Mouse (Mus musculus): ENCODE data around the gene Por. TPM values are rescaled to one million over a fixed set of nuclear protein-coding genes. Genes with fewer than 3 reads are reported as not detected.

The Por gene
- polyA plus RNA-seq, 1 experiment from 2014 or later: 86.0 TPM

DNA sequence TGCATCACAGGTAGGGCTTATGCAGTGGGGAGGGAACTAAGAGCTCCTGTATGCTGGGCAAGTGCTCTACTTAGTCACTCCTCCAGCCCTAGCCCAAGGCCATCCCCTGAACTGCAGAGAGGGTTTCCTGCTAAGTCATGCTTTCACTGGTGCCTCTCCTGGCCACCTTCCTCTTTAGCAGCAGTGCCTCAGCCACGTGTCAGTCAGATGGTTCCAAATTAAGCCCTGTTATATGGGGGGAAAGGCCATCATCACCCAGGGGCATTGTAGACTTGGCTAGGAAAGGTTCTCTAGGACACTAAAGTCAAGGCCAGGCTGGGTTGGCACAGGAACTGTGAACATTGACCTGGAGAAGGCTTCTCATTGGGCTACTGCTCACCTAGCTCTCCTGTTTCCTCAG, 38.0 kb downstream of the Por start:
- 71% methylated on average over 1 of the region's 1 CpGs for WGBS
- Histone ChIP-seq H3K27me3 (replicated peaks) (no peaks in the 10 kb centered on the region), H3K4me1 (replicated peaks) (0 out of 2 replicates have a peak, but pooled peaks cover 5% of the 10 kb centered on the region), H3K36me3 (no peaks in the 10 kb centered on the region), H3K4me2 (replicated peaks) (no peak overlapping the region), H3K27ac (no peak overlapping the region), H3K4me3 (replicated peaks) (no peak overlapping the region), H3K9me3 (no peaks in the 10 kb centered on the region), H3K9ac (no peak overlapping the region)
- no peak for ATAC-seq

GRCm38 (mm10) chr5:135709716-135710115, 39.9 kb downstream of the Por start:
- no peak overlapping the region for H3K9ac ChIP-seq

GRCm38 (mm10) chr5:135710599-135711214, 40.9 kb downstream of the Por start:
- no peaks in the 10 kb centered on the region for H3K36me3 ChIP-seq
- no peaks in the 10 kb centered on the region for H3K9me3 ChIP-seq
- ATAC-seq: no peak
- H3K4me3 ChIP-seq (replicated peaks): no peak overlapping the region
- no peaks in the 10 kb centered on the region for H3K27me3 ChIP-seq (replicated peaks)
- H3K27ac ChIP-seq: no peak overlapping the region
- 74% methylated on average over 7 of the region's 7 CpGs for WGBS
- H3K9ac ChIP-seq: no peak overlapping the region
- peaks cover 9% of the 10 kb centered on the region for H3K4me1 ChIP-seq (replicated peaks)
- no peak overlapping the region for H3K4me2 ChIP-seq (replicated peaks)

More at GRCm38 (mm10) chr5:135709716-135710115, 39.9 kb downstream of the Por start:
- H3K36me3 ChIP-seq: no peaks in the 10 kb centered on the region
- H3K4me2 ChIP-seq (replicated peaks): no peak overlapping the region
- H3K4me1 ChIP-seq (replicated peaks): peaks cover 9% of the 10 kb centered on the region
- H3K9me3 ChIP-seq: no peaks in the 10 kb centered on the region
- H3K4me3 ChIP-seq (replicated peaks): no peak overlapping the region
- H3K27me3 ChIP-seq (replicated peaks): no peaks in the 10 kb centered on the region
- no peak for ATAC-seq
- no peak overlapping the region for H3K27ac ChIP-seq
- 91% methylated on average over 5 of the region's 5 CpGs for WGBS

- Histone ChIP-seq H3K36me3 (0 out of 2 replicates have a peak, but pooled peaks cover 7% of the 10 kb centered on the region), H3K4me3 (replicated peaks) (no peak overlapping the region), H3K9me3 (no peaks in the 10 kb centered on the region), H3K4me2 (replicated peaks) (no peak overlapping the region), H3K27ac (no peak overlapping the region), H3K4me1 (replicated peaks) (peaks cover 9% of the 10 kb centered on the region), H3K27me3 (replicated peaks) (no peaks in the 10 kb centered on the region), H3K9ac (no peak overlapping the region)
- 89% methylated on average over 13 of the region's 13 CpGs for WGBS
- ATAC-seq: no peak
Measured at GRCm38 (mm10) chr5:135711582-135712355, 41.9 kb downstream of the Por start.

- Histone ChIP-seq H3K9me3 (no peaks in the 10 kb centered on the region), H3K4me3 (replicated peaks) (no peak overlapping the region), H3K9ac (no peak overlapping the region), H3K4me2 (replicated peaks) (no peak overlapping the region), H3K27ac (no peak overlapping the region), H3K36me3 (0 out of 2 replicates have a peak, but pooled peaks cover 14% of the 10 kb centered on the region), H3K27me3 (replicated peaks) (no peaks in the 10 kb centered on the region), H3K4me1 (replicated peaks) (peaks cover 9% of the 10 kb centered on the region)
- ATAC-seq: no peak
- 56% methylated on average over 4 of the region's 4 CpGs for WGBS
Measured at GRCm38 (mm10) chr5:135712803-135713202, 43.0 kb downstream of the Por start.

- H3K4me3 ChIP-seq (replicated peaks): no peak overlapping the region
- peak; percentile 75; the same call in 1 of the 2 replicates for ATAC-seq
- no peak overlapping the region for H3K27ac ChIP-seq
- no peak overlapping the region for H3K4me2 ChIP-seq (replicated peaks)
- no peak overlapping the region for H3K9ac ChIP-seq
- WGBS: 61% methylated on average over 16 of the region's 16 CpGs
- no peaks in the 10 kb centered on the region for H3K9me3 ChIP-seq
- H3K36me3 ChIP-seq: 0 out of 2 replicates have a peak, but pooled peaks cover 14% of the 10 kb centered on the region
- H3K4me1 ChIP-seq (replicated peaks): peaks cover 9% of the 10 kb centered on the region
- H3K27me3 ChIP-seq (replicated peaks): no peaks in the 10 kb centered on the region
Measured at GRCm38 (mm10) chr5:135713441-135714218, 43.8 kb downstream of the Por start.

DNA sequence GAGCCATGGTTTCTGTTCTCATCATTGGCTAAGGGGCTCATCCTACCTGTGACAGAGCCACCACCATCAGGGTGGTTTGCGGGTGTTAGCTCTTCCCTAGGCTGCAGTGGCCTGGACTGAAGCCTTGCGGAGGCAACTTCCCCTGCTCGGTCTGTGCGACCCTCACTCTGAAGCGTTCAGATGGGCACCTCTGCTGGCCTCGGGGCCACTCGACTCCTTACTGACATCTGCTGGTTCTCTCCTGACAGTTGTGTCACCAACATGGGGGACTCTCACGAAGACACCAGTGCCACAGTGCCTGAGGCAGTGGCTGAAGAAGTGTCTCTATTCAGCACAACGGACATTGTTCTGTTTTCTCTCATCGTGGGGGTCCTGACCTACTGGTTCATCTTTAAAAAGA, 45.8 kb downstream of the Por start:
- Histone ChIP-seq H3K4me3 (replicated peaks) (no peak overlapping the region), H3K9ac (no peak overlapping the region), H3K4me1 (replicated peaks) (peaks cover 9% of the 10 kb centered on the region), H3K4me2 (replicated peaks) (no peak overlapping the region), H3K27ac (no peak overlapping the region), H3K9me3 (no peaks in the 10 kb centered on the region), H3K27me3 (replicated peaks) (no peaks in the 10 kb centered on the region), H3K36me3 (0 out of 2 replicates have a peak, but pooled peaks cover 18% of the 10 kb centered on the region)
- no peak for ATAC-seq
- WGBS: 62% methylated on average over 10 of the region's 10 CpGs

DNA sequence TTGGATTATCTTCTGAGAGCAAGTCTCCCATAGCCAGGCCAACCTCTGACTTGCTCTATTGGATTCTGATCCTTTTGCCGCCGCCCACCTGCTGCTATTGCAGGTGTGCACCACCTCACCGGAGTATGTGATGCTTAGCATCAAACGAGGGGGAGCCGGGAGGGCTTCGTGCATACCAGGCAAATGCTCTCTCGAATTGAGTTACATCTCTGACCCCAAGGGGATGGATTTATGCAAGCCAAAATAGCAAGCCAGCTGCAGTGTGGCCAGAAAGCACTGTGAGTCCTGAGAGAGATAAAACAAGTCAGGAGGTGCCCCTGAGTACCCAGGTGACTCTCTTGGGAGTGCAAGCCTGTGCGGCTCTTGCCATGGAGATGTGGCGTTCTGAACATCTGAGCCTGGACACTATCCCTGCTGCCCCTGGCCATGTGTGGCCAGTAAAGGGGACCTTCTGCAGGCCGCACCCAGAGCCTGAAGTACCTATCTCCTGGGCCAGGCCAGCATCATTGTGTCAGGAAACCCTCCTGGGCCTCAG, 49.8 kb downstream of the Por start:
- 0 out of 2 replicates have a peak, but pooled peaks cover 18% of the 10 kb centered on the region for H3K36me3 ChIP-seq
- H3K27me3 ChIP-seq (replicated peaks): no peaks in the 10 kb centered on the region
- no peaks in the 10 kb centered on the region for H3K9me3 ChIP-seq
- WGBS: 88% methylated on average over 10 of the region's 10 CpGs
- H3K9ac ChIP-seq: no peak overlapping the region
- no peak for ATAC-seq
- peaks cover 6% of the 10 kb centered on the region for H3K4me1 ChIP-seq (replicated peaks)
- H3K4me3 ChIP-seq (replicated peaks): no peak overlapping the region
- H3K27ac ChIP-seq: no peak overlapping the region
- H3K4me2 ChIP-seq (replicated peaks): no peak overlapping the region

DNA sequence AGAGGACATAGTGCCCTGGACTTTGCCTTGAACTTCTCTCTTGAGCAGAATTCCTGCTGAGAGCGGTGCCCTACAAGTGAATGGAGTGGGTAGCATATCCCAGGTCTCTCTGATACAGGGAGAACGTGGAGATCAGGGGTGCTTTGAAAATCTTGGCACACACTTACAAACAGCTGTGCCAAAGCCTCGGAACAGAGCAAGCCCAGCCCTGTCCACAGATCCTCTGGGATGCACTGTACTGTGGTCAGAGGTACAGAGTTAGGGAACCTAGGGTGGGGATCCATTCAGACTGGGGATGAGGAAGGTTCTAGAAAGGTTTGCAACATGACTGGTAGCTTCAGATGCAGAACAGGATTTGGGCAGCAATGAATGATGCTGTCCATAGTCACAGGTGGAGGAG, 50.3 kb downstream of the Por start:
- Histone ChIP-seq H3K4me3 (replicated peaks) (no peak overlapping the region), H3K27ac (no peak overlapping the region), H3K9me3 (no peaks in the 10 kb centered on the region), H3K4me2 (replicated peaks) (no peak overlapping the region), H3K36me3 (0 out of 2 replicates have a peak, but pooled peaks cover 18% of the 10 kb centered on the region), H3K4me1 (replicated peaks) (peaks cover 11% of the 10 kb centered on the region), H3K9ac (no peak overlapping the region), H3K27me3 (replicated peaks) (no peaks in the 10 kb centered on the region)
- ATAC-seq: no peak
- whole genome bisulfite sequencing: 74% methylated on average over 3 of the region's 3 CpGs

DNA sequence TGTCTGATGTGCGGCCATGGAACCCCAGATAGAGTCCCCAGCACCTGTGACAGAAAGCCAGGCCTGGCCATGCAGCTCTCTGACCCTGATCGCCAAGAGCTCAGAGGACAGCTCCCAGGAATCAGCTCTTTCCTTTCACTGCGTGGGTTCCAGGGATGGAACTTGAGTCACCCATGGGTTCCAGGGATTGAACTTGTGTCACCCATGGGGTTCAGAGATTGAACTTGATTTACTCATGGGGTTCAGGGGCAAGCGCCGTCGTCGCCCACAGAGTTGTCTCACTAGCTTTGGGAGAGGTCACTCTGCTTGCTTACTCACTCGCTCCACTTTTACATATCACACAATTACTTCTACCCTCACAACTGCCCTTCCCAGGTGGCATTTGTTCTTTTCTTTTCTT, 51.2 kb downstream of the Por start:
- Histone ChIP-seq H3K9me3 (no peaks in the 10 kb centered on the region), H3K36me3 (0 out of 2 replicates have a peak, but pooled peaks cover 15% of the 10 kb centered on the region), H3K9ac (no peak overlapping the region), H3K27ac (no peak overlapping the region), H3K27me3 (replicated peaks) (no peaks in the 10 kb centered on the region), H3K4me2 (replicated peaks) (no peak overlapping the region), H3K4me3 (replicated peaks) (no peak overlapping the region), H3K4me1 (replicated peaks) (peaks cover 21% of the 10 kb centered on the region)
- 92% methylated on average over 8 of the region's 8 CpGs for WGBS
- ATAC-seq: no peak

DNA sequence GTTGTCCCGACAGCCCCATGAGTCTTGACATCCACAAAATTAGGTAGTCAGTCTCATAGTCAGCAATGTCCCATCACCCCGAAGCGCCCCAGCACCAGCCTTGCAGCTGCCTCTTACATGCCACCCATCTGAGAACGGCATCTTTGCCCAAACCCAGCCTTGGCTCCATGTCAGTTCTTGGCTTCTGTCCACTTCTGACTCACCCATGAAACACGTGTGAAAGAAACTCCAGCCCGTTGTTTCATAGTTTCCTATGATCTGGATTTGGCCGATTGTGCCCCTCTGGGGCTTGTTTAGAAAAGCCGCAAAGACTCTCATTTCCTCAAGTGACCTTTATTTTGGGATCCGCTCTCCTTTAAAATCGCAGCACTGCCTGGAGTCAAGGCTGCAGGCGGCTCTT, 52.3 kb downstream of the Por start:
- Histone ChIP-seq H3K36me3 (0 out of 2 replicates have a peak, but pooled peaks cover 7% of the 10 kb centered on the region), H3K9ac (no peak overlapping the region), H3K4me2 (replicated peaks) (no peak overlapping the region), H3K9me3 (no peaks in the 10 kb centered on the region), H3K27ac (no peak overlapping the region), H3K4me3 (replicated peaks) (no peak overlapping the region), H3K27me3 (replicated peaks) (no peaks in the 10 kb centered on the region), H3K4me1 (replicated peaks) (peaks cover 31% of the 10 kb centered on the region)
- 79% methylated on average over 11 of the region's 11 CpGs for WGBS
- ATAC-seq: no peak

All from intestine, embryonic 15.5 days (tissue).